Mouse (Mus musculus) liver, embryonic 14.5 days (tissue): ENCODE results near the gene Rpl21.

Experiments used
- CTCF ChIP-seq: IDR thresholded peaks from 2 replicates; pipeline ENCODE4 v1.5.1; 2016; ENCODE audit warnings: antibody characterized with exemption, low read depth, control low read depth
- EP300 ChIP-seq: IDR thresholded peaks from 2 replicates; pipeline ENCODE4 v1.6.1; 2016; ENCODE audit warnings: antibody characterized with exemption, low read depth

DNA sequence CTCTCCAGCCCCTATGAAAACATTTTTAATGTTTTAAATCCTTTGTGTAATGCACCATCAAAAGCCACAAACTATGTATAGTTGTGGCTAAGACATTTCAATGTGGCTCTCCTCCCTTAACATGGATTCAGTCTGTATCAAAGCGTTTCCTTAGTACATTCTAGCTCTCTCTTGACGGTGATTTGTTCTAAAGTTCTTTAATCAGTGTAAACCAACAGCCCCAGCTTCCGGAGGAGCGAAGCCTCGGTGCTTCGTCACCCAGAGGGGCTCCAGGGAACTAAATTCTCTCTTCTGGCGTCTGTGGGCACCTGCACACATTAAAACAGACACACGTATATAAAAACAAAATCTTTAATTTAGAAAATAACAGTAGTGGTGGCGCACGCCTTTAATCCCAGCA, 48.8 kb upstream of the Rpl21 start:
- TF ChIP-seq CTCF (no peak), EP300 (no peak)
